Mouse (Mus musculus): ENCODE measurements around the gene Pnlip.

Gene Pnlip

GRCm38 (mm10) chr19:58727756-58728155 lies 75.5 kb downstream of the Pnlip start:
- no peak for DNase-seq

- peak; percentile 17 for DNase-seq
Observed at GRCm38 (mm10) chr19:58728445-58729031, 76.2 kb downstream of the Pnlip start, which contains the start of gene Pnliprp1. Gene Pnliprp1, plus strand, starts transcription at chr19:58728887.
